Mouse (Mus musculus) stomach, postnatal 0 days (tissue): ENCODE data around the gene Rce1.
A peak's percentile ranks its signal among the peaks of the same experiment; 100 is the strongest.

Experiments
- CTCF ChIP-seq: IDR thresholded peaks from 2 replicates; pipeline ENCODE4 v1.5.1; 2016; ENCODE audit warnings: antibody characterized with exemption, low read depth, mild to moderate bottlenecking, moderate library complexity
- EP300 ChIP-seq: optimal IDR thresholded peaks from 2 replicates; pipeline ENCODE3; 2016; ENCODE audit warnings: antibody characterized with exemption

DNA sequence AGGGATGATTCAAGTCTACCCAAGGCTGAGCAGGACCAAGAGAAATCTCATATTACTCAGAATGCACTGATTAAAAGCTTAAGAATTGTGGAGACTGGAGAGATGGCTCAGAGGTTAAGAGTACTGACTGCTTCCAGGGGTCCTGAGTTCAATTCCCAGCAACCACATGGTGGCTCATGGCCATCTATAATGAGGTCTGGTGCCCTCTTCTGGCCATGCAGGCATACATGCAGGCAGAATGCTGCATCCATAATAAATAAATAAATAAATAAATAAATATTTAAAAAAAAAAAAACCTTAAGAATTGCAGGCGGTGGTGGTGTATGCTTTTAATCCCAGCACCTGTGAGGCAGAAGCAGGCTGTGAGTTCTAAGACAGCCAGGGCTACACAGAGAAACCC, 52.2 kb downstream of the Rce1 start:
- TF ChIP-seq CTCF: peak; percentile 54
- no peak for TF ChIP-seq EP300
